Mouse (Mus musculus): ENCODE data around the gene Cpne8. TPM values are rescaled to one million over a fixed set of nuclear protein-coding genes. Genes with fewer than 3 reads are reported as not detected.

Cpne8 gene
- polyA plus RNA-seq (2017; shearing (Covaris generic)): 0.92 TPM

GRCm38 (mm10) chr15:90678985-90679759 is at the start of gene Cpne8:
Gene Cpne8 (minus strand): TSS chr15:90679432.

Measured in naive thymus-derived CD4-positive, alpha-beta T cell, adult 5 months (primary cell).